18 mouse cellular contexts compared by ENCODE assay signal in genomic region chr5:108655381-108655780, GRCm38 (mm10). TPM values are rescaled to one million over a fixed set of nuclear protein-coding genes. Genes with fewer than 3 reads are reported as not detected.
"Had no signal": no experiment of that assay in that cellular context is flagged by ENCODE, and none has a peak within 500 bp of the region (broad histone marks: within the 10 kb centered on the region; RNA-seq: fewer than 3 reads in every experiment).

No protein-coding gene starts in this region.

- DNase-seq: kidney, adult 2 months; kidney, postnatal 25 days; layer of hippocampus, adult 9-11 months; liver; liver, embryonic 13.5 days; lung, embryonic 14.5 days; spleen, adult 18-20 months; thymus, adult 2 months; thymus, postnatal 14 days had no signal

- H3K9ac ChIP-seq: limb, embryonic 13.5 days; liver, embryonic 13.5 days; lung, embryonic 14.5 days; midbrain, embryonic 13.5 days; stomach, embryonic 15.5 days had no signal

- H3K27me3 ChIP-seq: limb, embryonic 13.5 days; liver, embryonic 13.5 days; midbrain, embryonic 13.5 days; stomach, embryonic 15.5 days had no signal

- H3K4me2 ChIP-seq: limb, embryonic 13.5 days; liver, embryonic 13.5 days; lung, embryonic 14.5 days; midbrain, embryonic 13.5 days; stomach, embryonic 15.5 days had no signal

- ATAC-seq: lung, postnatal 0 days; midbrain, embryonic 13.5 days had no signal

- H3K27ac ChIP-seq: kidney, postnatal 0 days; layer of hippocampus, adult 2 months; limb, embryonic 10.5 days; limb, embryonic 13.5 days; liver, embryonic 13.5 days; macrophage; midbrain, embryonic 13.5 days; stomach, embryonic 15.5 days had no signal

- H3K4me3 ChIP-seq: layer of hippocampus, adult 2 months; limb, embryonic 10.5 days; limb, embryonic 13.5 days; liver, embryonic 13.5 days; midbrain, embryonic 13.5 days; stomach, embryonic 15.5 days had no signal

- H3K9me3 ChIP-seq: limb, embryonic 10.5 days; limb, embryonic 13.5 days; liver, embryonic 13.5 days; midbrain, embryonic 13.5 days; stomach, embryonic 15.5 days had no signal

RNA-seq across cellular contexts. Expression of gene Slc26a1, which starts 20.0 kb away (rescaled TPM):
- polyA plus RNA-seq: large intestine, adult 2 months; macrophage had no signal
